Mouse (Mus musculus) intestine, postnatal 0 days (tissue): ENCODE results near the gene Fmnl3. TPM values are rescaled to one million over a fixed set of nuclear protein-coding genes. Genes with fewer than 3 reads are reported as not detected.

Source experiments
- ATAC-seq: fragments of 200-750 bp; cut with Nextera tagmentation; 2 replicates; pipeline ENCODE4 v1.8.0; 2017; ENCODE audit warnings: mild to moderate bottlenecking, moderate TSS enrichment, moderate library complexity
- H3K27ac ChIP-seq: fragments of 300-500 bp; sonication (generic); 2 replicates; pipeline ENCODE4 v1.5.1; 2014; ENCODE audit warnings: mild to moderate bottlenecking, low read depth, low read length, moderate library complexity
- H3K27me3 ChIP-seq: fragments of 300-500 bp; sonication (generic); replicated peaks from 2 replicates; pipeline ENCODE4 v1.6.1; 2014; ENCODE audit warnings: low read length, mixed read lengths; ENCODE audit not compliant: control insufficient read depth, insufficient read depth
- H3K36me3 ChIP-seq: fragments of 300-500 bp; sonication (generic); 2 replicates; pipeline ENCODE4 v1.6.1; 2014; ENCODE audit warnings: mild to moderate bottlenecking, moderate library complexity; ENCODE audit not compliant: control insufficient read depth, insufficient read depth
- H3K4me1 ChIP-seq: fragments of 300-500 bp; sonication (generic); replicated peaks from 2 replicates; pipeline ENCODE4 v1.6.1; 2014; ENCODE audit warnings: antibody characterized with exemption, low read length, mixed read lengths; ENCODE audit not compliant: control insufficient read depth, insufficient read depth
- H3K4me2 ChIP-seq: fragments of 300-500 bp; sonication (generic); replicated peaks from 2 replicates; pipeline ENCODE4 v1.6.1; 2014; ENCODE audit warnings: low read depth, mild to moderate bottlenecking, moderate library complexity
- H3K4me3 ChIP-seq: fragments of 300-500 bp; sonication (generic); 2 replicates; pipeline ENCODE4 v1.5.1; 2014; ENCODE audit warnings: low read depth, low read length
- H3K9ac ChIP-seq: fragments of 300-500 bp; sonication (generic); 2 replicates; pipeline ENCODE4 v1.6.1; 2014; ENCODE audit warnings: mild to moderate bottlenecking, low read depth, low read length
- H3K9me3 ChIP-seq: fragments of 300-500 bp; sonication (generic); 2 replicates; pipeline ENCODE4 v1.6.1; 2016; ENCODE audit warnings: mixed run types; ENCODE audit not compliant: control insufficient read depth
- CTCF ChIP-seq: sonication (generic); IDR thresholded peaks from 2 replicates; pipeline ENCODE4 v1.5.1; 2016; ENCODE audit warnings: low read depth, mild to moderate bottlenecking, control low read depth, antibody characterized with exemption, moderate library complexity
- WGBS: fragments of 180-500 bp; shearing (Covaris S2); extraction: QIAGEN DNeasy Blood & Tissue Kit; methylation state at CpG from one replicate; pipeline ENCODE4 v1.1.7; 2014; 5-methylcytosine and 5-hydroxymethylcytosine counted together
- polyA plus RNA-seq: library from polyadenylated mRNA; unstranded; fragments of >200 nt; fragmentation: Nextera tagmentation; extraction: Ambion mirVana; gene quantifications from 2 replicates; pipeline ENCODE4 v1.2.1, GENCODE M21; 2015

Fmnl3 gene
- polyA plus RNA-seq, 1 experiment from 2014 or later = 5.6 TPM

DNA sequence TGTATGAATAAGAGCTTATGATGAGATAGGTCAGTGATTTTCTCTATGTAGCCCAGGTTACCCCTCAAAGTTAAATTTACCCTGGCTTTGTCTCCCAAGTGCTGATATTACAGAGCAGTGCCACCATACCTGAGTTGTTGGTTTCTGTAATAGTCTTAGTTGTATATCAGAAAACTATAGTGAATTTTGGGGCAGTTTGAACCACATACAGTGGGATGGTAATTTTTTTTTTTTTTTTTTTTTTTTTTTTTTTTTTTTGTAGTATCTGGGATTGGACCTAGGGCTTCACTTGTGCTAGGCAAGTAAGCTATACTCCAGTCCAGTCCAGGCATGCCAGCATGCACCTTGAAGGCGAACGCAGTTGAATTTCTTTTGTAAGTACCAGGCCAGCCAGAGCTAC lies 27.3 kb upstream of the Fmnl3 start:
- Histone ChIP-seq H3K27ac (no peak overlapping the region), H3K4me3 (no peak overlapping the region), H3K4me1 (peaks cover 3% of the 10 kb centered on the region), H3K27me3 (no peaks in the 10 kb centered on the region), H3K4me2 (0 out of 2 replicates have a peak overlapping the region, but pooled peaks have one; percentile 33), H3K9ac (no peak overlapping the region), H3K9me3 (no peaks in the 10 kb centered on the region), H3K36me3 (peaks cover 12% of the 10 kb centered on the region)
- WGBS = 94% methylated on average over 2 of the region's 2 CpGs
- no peak for ATAC-seq
- no peak for TF ChIP-seq CTCF

DNA sequence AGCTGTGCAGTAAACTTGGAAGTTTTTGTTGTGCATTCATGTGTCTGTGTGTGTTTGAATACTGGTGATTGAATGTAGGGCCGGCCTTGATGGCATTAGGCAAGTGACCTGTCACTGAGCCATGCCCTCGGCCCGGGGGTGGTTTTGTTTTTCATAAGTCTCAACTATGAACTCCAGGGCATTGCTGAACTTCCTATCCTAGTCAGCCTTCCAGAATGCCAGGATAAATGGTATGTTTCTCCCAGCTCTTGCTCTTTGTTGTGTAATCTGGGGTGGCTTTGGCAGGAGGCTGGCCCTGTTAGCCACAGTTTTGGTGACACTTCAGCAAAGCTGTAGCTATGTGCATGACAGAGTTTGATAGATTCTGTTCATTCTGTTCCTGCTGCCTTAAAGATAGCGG lies 26.6 kb upstream of the Fmnl3 start:
- no peak for TF ChIP-seq CTCF
- Histone ChIP-seq H3K9ac (no peak overlapping the region), H3K36me3 (peaks cover 5% of the 10 kb centered on the region), H3K27ac (0 out of 2 replicates have a peak overlapping the region, but pooled peaks have one; percentile 6), H3K4me2 (peak overlapping the region; percentile 71), H3K9me3 (no peaks in the 10 kb centered on the region), H3K4me1 (peaks cover 6% of the 10 kb centered on the region), H3K27me3 (no peaks in the 10 kb centered on the region), H3K4me3 (0 out of 2 replicates have a peak overlapping the region, but pooled peaks have one; percentile 4)
- 39% methylated on average over 4 of the region's 4 CpGs for WGBS
- ATAC-seq = no peak

DNA sequence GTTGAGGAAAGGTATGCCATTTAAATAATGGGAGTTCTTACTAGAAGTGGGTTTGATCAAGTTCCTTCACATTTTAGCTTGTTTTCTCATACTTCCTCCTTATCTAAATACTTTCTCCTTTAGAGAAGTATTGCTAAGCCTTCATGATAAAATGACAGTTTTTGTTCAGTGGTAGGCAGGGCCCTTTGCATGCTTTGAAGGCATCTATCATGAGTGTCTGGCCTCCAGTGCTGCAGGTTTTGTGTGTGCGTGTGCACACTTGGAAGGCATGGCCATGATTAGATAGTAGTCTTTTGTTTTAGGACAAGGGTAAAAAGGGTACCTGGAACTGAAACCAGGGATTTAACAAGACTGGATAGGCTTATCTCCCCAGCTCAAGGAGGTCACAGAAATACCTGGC lies 26.2 kb upstream of the Fmnl3 start:
- Histone ChIP-seq H3K27ac (0 out of 2 replicates have a peak overlapping the region, but pooled peaks have one; percentile 6), H3K4me3 (peak overlapping the region; percentile 44; the same call in 1 of the 2 replicates), H3K9ac (0 out of 2 replicates have a peak overlapping the region, but pooled peaks have one; percentile 17), H3K9me3 (no peaks in the 10 kb centered on the region), H3K27me3 (no peaks in the 10 kb centered on the region), H3K36me3 (peaks cover 4% of the 10 kb centered on the region; the same call in 1 of the 2 replicates), H3K4me1 (peaks cover 6% of the 10 kb centered on the region), H3K4me2 (peak overlapping the region; percentile 71)
- ATAC-seq = no peak
- TF ChIP-seq CTCF = no peak
- WGBS = 43% methylated on average over 1 of the region's 1 CpGs

DNA sequence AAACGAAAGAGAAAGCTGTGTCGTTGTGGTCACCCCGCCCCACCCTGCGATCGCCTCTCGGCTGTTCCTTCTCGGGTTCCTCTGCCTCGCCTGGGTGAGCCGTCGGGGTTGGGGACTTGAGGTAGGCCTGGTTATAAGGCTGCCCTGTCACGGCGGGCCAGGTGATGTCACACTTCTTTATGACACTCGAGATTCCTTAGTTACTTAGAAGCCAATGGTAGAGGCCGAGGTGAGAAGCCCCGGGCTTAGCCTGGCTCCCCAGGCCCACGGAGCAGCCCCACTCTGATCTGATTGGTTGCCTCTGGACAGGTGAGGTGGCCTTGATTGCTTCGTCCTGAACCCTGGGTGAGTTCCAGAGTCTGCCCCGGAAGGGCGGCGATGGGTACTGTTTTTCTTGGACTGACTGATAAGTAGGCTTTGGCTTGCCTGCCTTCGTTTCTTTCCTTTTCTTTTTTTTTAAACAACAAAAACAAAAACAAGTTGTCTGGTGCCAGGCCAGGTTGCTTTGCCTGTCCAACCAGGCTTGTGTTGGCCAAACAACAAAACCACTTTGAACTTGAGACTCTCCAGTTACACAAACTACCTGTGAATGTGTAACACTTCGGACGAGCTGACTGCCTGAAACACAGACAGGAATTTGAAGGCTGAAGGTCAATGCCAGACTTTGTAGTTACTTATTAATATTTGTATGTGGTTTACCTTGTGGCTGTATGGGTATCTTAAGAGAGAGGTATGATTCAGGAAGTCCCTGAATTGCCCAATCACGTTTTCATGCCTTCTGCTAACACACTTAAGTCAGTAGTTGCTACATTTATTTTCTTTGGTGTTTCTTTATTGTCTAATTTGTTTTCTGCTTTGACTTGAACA lies 23.3 kb upstream of the Fmnl3 start:
- H3K36me3 ChIP-seq = no peaks in the 10 kb centered on the region
- TF ChIP-seq CTCF = no peak
- H3K27me3 ChIP-seq = no peaks in the 10 kb centered on the region
- peak; percentile 88 for ATAC-seq
- H3K27ac ChIP-seq = peak overlapping the region; percentile 100
- peaks cover 6% of the 10 kb centered on the region for H3K4me1 ChIP-seq
- no peaks in the 10 kb centered on the region for H3K9me3 ChIP-seq
- under 1% methylated on average over 24 of the region's 24 CpGs for WGBS
- peak overlapping the region; percentile 96 for H3K4me3 ChIP-seq
- peak overlapping the region; percentile 99 for H3K9ac ChIP-seq
- peak overlapping the region; percentile 71 for H3K4me2 ChIP-seq

DNA sequence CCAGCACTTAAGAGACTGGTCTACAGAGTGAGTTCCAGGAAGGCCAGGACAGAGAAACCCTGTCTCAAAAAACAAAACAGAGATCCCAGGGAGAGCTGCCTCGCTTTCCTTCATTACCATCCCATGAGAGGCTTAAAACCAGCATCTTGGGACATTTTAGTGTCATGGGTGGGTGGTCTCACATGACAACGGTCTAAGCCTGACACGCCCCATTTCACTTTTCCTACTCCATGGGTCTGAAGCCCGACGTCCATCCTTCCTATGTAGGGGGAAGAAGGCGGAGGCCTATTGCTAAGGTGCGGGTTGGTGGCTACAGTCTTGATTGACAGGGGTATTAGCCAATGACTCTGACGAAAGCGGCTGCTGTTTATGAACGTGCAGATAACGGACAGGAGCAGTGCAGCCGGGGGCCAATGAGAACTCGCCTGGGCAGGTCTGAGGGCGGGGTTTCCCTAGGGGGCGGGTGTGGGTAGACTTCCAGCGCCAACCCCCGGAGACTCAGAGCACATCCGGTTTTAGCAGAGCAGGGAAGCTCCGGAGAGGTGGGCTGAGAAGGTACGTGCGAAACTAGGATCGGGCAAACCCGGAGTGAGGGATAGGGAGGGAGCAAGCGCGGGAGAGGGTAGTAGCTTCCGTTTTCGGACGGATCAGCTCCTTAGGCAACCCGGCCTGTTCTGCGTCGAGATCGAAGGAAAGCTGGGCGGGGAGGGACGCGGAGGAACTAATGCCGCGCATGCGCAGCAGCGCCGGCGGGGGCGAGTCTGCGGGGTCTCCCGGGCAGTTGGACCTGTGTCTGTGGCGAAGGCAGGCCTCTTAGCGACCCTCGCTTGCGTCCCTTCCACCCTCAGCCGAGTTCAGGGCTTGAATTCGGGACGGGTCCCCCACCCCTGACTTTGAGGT lies 22.5 kb upstream of the Fmnl3 start, which contains the start of gene Tmbim6:
Tmbim6 (plus strand) TSS at position 397 of the 900 bp plus-strand sequence.
- H3K36me3 ChIP-seq = no peaks in the 10 kb centered on the region
- no peaks in the 10 kb centered on the region for H3K9me3 ChIP-seq
- WGBS = under 1% methylated on average over 51 of the region's 51 CpGs
- TF ChIP-seq CTCF = peak; percentile 34
- ATAC-seq = peak; percentile 89
- H3K4me1 ChIP-seq = peaks cover 6% of the 10 kb centered on the region
- peak within 1 kb of the TSS; percentile 99 for H3K9ac ChIP-seq
- peak within 1 kb of the TSS; percentile 100 for H3K27ac ChIP-seq
- H3K4me3 ChIP-seq = peak within 1 kb of the TSS; percentile 96
- no peaks in the 10 kb centered on the region for H3K27me3 ChIP-seq
- H3K4me2 ChIP-seq = peak within 1 kb of the TSS; percentile 71
